Mouse (Mus musculus): ENCODE data around the gene Rbck1.

Gene Rbck1

GRCm38 (mm10) chr2:152343329-152344213 lies 11.1 kb upstream of the Rbck1 start, which contains the start of gene Trib3:
TSS of gene Trib3 (minus strand) at chr2:152344032.
- ATAC-seq (ENCODE audit: low TSS enrichment), result peak; percentile 82

DNA sequence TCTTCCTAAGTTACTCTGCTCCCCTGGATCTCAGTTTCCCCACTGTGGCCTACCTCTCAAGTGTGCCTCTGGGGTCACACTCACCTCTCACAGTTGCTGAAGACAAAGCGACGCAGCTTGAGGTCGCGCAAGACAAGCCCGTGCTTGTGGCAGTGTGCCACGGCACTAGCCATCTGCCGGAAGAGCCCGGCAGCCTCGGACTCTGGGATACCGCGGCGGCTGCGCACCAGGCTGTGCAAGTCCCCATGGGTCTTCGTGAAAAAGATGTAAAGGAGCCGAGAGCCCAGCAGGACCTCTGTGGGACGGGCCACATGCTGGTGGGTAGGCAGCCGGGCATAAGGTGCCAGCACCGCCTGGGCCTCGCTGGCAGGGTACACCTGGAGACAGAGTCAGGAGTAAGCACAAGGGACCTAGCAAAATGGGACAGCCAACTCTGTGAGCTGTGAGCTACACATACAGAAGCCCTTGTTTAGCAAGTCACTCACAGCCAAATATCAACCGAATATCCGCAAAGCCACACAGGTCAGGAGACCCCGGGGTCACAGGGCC lies 7.3 kb upstream of the Rbck1 start:
- no peak for ATAC-seq (ENCODE audit: low TSS enrichment)

DNA sequence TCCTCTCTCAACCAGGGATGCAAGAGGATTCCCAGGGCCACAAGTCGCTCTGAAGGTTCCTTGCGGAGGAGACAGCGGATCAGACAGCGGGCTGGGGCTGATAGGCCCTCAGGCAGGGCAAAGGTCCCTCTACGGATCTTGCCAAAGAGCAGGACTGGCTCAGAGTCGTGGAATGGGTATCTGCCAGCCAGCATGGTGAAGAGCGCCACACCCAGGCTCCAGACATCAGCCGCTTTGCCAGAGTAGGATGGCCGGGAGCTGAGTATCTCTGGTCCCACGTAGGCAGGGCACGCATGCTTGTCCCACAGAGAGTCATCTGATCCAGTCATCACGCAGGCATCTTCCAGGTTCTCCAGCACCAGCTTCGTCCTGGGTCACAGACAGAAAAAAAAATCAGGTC lies 5.9 kb upstream of the Rbck1 start:
- no peak for ATAC-seq (ENCODE audit: low TSS enrichment)

GRCm38 (mm10) chr2:152337591-152338212 lies 5.2 kb upstream of the Rbck1 start:
- ATAC-seq (ENCODE audit: low TSS enrichment), result no peak

- ATAC-seq (ENCODE audit: low TSS enrichment), result no peak
Observed at GRCm38 (mm10) chr2:152336856-152337255, 4.4 kb upstream of the Rbck1 start.

DNA sequence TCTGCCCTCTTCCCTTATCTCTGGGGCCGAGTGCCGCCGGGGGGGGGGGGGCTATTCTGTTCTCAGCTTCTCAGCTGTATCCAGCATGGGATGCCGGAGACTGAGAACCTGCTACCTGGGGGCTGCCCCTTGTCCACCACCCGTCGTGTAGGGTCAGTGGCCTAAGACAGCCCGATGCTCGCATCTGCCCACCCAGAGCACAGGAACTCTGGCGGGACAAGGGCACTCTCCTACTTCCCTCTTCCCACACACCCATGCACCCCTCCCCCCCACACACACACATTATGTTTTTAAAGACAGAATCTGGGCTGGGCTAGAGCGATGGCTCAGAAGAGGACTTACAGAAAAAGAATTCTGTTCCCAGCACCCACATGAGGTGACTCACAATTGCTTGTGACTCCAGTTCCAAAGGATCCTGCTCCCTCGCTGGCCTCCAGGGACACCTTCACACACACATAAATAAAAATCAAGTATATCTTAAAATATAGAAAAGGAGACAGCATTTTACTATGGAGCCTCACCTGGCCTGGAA lies 2.9 kb upstream of the Rbck1 start:
- peak; percentile 28; the same call in 1 of the 2 replicates for ATAC-seq (ENCODE audit: low TSS enrichment)

- no peak for ATAC-seq (ENCODE audit: low TSS enrichment)
Observed at GRCm38 (mm10) chr2:152333345-152334006, 1.0 kb upstream of the Rbck1 start.

- no peak for ATAC-seq (ENCODE audit: low TSS enrichment)
Observed at GRCm38 (mm10) chr2:152330858-152331423, 1.5 kb downstream of the Rbck1 start.

DNA sequence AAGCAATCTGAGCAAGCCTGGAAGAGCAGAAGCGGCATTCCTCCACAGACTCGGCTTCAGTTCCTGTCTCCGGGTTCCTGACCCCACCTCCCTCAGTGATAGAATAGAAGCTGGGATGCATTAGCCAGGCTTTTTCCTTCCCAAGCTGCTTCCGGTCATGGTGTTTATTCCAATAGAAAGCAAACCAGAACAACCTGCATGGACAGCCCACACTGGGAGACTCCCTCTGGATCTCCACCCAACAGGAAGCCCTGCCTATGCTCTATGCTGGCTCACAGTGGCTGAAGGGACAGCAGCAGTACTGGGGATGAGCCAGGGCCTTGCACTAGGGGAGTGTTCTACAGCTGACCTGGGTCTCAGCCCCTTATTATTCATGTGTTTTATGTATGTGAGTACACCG lies 4.5 kb downstream of the Rbck1 start:
- no peak for ATAC-seq (ENCODE audit: low TSS enrichment)

DNA sequence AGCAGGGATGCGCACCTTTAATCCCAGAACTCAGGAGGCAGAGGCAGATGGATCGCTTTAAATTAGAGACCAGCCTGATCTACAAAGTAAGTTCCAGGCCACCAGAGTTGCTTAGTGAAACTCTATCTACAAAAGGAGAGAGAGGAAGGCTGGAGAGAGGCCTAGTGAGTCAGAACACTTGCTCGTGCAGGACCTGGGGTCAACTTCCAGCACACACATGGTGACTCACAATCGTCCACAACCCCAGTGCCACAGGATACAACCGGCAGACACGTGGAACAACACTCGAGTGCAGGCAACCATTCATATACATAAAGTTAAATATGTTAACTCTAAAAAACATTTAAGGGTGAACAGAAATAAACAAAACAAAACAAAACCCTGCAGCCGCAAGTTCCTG lies 5.8 kb downstream of the Rbck1 start:
- no peak for ATAC-seq (ENCODE audit: low TSS enrichment)

GRCm38 (mm10) chr2:152326157-152326556 lies 6.3 kb downstream of the Rbck1 start:
- no peak for ATAC-seq (ENCODE audit: low TSS enrichment)

DNA sequence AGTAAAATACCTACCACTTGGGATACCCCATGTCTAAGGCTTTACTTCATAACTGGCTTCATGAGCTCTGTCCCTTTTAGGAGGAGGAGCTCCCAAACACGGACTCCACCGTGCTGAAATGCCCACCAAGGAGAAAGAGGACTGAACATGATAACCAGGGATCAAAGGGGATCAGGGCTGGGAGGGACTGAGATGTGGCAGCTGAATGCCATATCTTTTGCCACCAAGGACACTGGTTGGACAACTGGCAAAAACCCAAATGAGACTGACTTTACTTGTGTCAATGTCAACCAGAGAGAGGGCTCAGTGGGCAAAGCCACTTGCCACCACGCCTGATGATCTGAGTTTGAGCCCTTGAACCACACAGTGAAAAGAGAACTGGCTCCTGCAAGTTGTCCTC lies 7.6 kb downstream of the Rbck1 start:
- no peak for ATAC-seq (ENCODE audit: low TSS enrichment)

GRCm38 (mm10) chr2:152323971-152324370 lies 8.5 kb downstream of the Rbck1 start:
- ATAC-seq (ENCODE audit: low TSS enrichment), result no peak

- no peak for ATAC-seq (ENCODE audit: low TSS enrichment)
Observed at GRCm38 (mm10) chr2:152322198-152322597, 10.3 kb downstream of the Rbck1 start.

DNA sequence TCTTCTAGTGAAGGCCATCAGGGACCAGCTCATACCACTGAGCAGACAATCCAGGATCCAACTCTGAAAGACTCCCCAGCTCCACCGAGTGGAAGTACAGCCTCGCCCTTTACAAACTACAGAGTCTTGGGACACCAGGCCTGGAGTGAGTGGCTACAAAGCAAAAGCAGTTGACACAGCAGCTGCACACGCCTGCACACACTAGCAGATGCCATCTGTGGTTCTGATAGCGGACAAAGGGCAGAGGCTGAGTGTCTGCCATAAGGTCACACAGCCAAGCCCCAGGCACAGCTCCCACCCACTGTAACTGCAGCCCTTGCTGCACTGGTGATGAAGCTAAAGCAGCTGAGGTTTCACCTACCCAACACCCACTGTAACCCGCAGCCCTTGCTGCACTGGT lies 10.9 kb downstream of the Rbck1 start:
- no peak for ATAC-seq (ENCODE audit: low TSS enrichment)

DNA sequence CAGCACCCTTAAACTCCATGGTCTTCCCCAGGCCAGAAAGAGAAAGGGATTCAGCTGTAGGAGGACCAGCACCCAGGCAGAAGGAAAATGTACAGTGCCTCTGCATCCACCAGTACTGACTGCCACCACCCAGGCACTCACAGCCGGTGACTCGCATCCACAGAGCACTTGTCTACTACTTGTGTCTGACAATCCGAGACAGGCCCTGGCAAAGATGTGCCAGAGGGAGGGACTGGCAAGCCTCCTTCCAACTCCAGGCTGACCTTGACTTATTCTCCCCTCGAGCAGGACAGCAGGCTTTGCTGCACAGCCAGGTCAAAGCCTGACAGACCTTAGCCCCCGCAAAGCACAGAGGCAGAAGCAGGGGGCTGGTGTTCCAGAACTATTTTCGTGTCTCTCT lies 15.4 kb downstream of the Rbck1 start:
- no peak for ATAC-seq (ENCODE audit: low TSS enrichment)

GRCm38 (mm10) chr2:152313926-152314325 lies 18.5 kb downstream of the Rbck1 start:
- no peak for ATAC-seq (ENCODE audit: low TSS enrichment)

DNA sequence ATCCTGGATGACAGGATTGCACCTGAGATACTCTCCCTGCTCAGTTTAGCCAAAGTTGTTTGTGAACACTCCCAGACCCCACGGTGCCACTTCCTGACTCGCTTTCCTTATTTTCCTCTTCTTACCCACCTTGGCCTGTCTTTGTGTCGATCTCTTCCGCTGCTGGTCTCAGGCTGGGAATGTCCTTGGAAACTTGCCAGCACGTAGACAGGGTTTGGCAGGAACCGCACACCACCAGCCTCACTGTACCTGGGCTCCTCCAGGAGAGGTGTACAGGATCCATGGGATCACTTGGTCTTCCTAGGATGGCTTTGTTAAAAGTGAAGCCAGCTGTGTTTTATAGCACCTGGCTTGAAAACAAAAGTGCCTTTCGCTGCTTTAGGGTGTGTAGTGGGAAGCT lies 19.5 kb downstream of the Rbck1 start:
- ATAC-seq (ENCODE audit: low TSS enrichment), result peak; percentile 5; the same call in 1 of the 2 replicates

- ATAC-seq (ENCODE audit: low TSS enrichment), result no peak
Observed at GRCm38 (mm10) chr2:152307186-152307585, 25.3 kb downstream of the Rbck1 start.

DNA sequence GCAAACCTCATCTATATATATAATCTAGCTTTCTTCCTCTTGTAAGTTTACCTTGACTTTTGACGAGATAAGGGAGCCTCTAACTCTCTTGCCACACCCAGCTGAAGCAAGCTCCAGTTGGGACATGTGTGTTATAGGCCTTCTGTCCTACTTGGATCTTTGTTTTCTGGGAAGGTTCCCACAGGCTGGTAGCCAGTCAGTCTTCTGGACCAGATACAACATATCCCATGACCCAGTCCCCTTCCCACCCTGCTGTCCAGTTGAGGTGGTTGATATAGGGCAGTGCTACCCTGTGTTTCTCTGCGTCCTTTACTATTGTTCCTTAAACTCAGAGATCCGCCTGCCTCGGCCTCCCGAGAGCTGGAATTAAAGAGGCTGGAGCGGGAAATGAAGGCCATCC lies 27.0 kb downstream of the Rbck1 start:
- ATAC-seq (ENCODE audit: low TSS enrichment), result no peak

DNA sequence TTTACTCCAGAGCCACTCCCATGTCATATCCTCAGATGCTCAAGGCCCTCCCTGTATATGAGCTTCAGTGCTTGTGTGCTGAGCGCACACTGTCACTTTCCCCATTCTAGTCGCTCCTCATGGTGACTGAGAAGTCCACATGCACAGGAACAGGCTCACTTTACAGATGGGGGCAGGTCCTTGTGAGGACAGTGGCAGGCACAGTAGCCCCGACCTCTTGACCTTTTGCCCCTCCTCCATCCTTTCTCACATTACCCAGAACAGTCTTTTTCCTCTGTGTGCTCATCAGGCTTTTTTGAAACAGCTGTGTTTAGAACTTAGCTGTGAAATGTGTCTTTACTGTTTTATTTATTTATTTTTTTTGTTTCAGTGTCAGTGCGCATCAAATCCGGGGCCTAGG lies 28.7 kb downstream of the Rbck1 start:
- ATAC-seq (ENCODE audit: low TSS enrichment), result no peak

GRCm38 (mm10) chr2:152302862-152303261 lies 29.6 kb downstream of the Rbck1 start:
- peak; percentile 92 for ATAC-seq (ENCODE audit: low TSS enrichment)

All from frontal cortex, adult (tissue).